Mouse (Mus musculus) forebrain, postnatal 0 days (tissue): ENCODE results near the gene Zfp91. TPM values are rescaled to one million over a fixed set of nuclear protein-coding genes. Genes with fewer than 3 reads are reported as not detected.
"Not testable (repeated sequence)": the region's sequence is repeated elsewhere in the genome, so short reads cannot be mapped to it uniquely, and the experiment has no call there.

Experiments used
- ATAC-seq: fragments of 200-750 bp; cut with Nextera tagmentation; 2 replicates; pipeline ENCODE4 v1.8.0; 2017; ENCODE audit warnings: mild to moderate bottlenecking, moderate library complexity
- DNase-seq: peaks from one replicate; pipeline ENCODE4 v3.0.0-alpha.2; 2015
- H3K27ac ChIP-seq: fragments of 300-500 bp; sonication (generic); 2 replicates; pipeline ENCODE4 v1.5.1; 2014; ENCODE audit warnings: low read depth, mild to moderate bottlenecking, antibody characterized with exemption, low read length, moderate library complexity, mixed read lengths
- H3K27me3 ChIP-seq: fragments of 300-500 bp; sonication (generic); 2 replicates; pipeline ENCODE4 v1.6.1; 2014; ENCODE audit warnings: mild to moderate bottlenecking, low read length, mixed read lengths; ENCODE audit not compliant: insufficient read depth
- H3K36me3 ChIP-seq: fragments of 300-500 bp; sonication (generic); 2 replicates; pipeline ENCODE4 v1.6.1; 2014; ENCODE audit warnings: mild to moderate bottlenecking, moderate library complexity; ENCODE audit not compliant: insufficient read depth
- H3K4me1 ChIP-seq: fragments of 300-500 bp; sonication (generic); 2 replicates; pipeline ENCODE4 v1.6.1; 2014; ENCODE audit warnings: antibody characterized with exemption; ENCODE audit not compliant: insufficient read depth
- H3K4me2 ChIP-seq: fragments of 300-500 bp; sonication (generic); 2 replicates; pipeline ENCODE4 v1.6.1; 2014; ENCODE audit warnings: low read depth, mild to moderate bottlenecking, moderate library complexity
- H3K4me3 ChIP-seq: fragments of 300-500 bp; sonication (generic); 2 replicates; pipeline ENCODE4 v1.5.1; 2014; ENCODE audit warnings: low read depth, low read length, mixed read lengths
- H3K9ac ChIP-seq: fragments of 300-500 bp; sonication (generic); 2 replicates; pipeline ENCODE4 v1.6.1; 2014; ENCODE audit warnings: mild to moderate bottlenecking
- H3K9me3 ChIP-seq: fragments of 300-500 bp; sonication (generic); 2 replicates; pipeline ENCODE4 v1.6.1; 2016; ENCODE audit warnings: low read length
- CTCF ChIP-seq: sonication (generic); IDR thresholded peaks from 2 replicates; pipeline ENCODE4 v1.5.1; 2016; ENCODE audit warnings: antibody characterized with exemption, control low read depth, low read depth
- whole genome bisulfite sequencing: fragments of 180-500 bp; shearing (Covaris S2); extraction: QIAGEN DNeasy Blood & Tissue Kit; methylation state at CpG from one replicate; pipeline ENCODE4 v1.1.7; 2014; 5-methylcytosine and 5-hydroxymethylcytosine counted together
- polyA plus RNA-seq: library from polyadenylated mRNA; unstranded; fragments of >200 nt; fragmentation: Nextera tagmentation; extraction: Ambion mirVana; gene quantifications from 2 replicates; pipeline ENCODE4 v1.2.1, GENCODE M21; 2015
- total RNA-seq: library from RNA; depleted of rRNA; stranded (reverse); fragments of >200 nt; gene quantifications from 2 replicates; pipeline ENCODE4 v1.2.3, GENCODE M21; 2014; rRNA removed

The Zfp91 gene
- total and polyA plus RNA-seq, 2 experiments from 2014 or later = 11.6 to 61.1 TPM

DNA sequence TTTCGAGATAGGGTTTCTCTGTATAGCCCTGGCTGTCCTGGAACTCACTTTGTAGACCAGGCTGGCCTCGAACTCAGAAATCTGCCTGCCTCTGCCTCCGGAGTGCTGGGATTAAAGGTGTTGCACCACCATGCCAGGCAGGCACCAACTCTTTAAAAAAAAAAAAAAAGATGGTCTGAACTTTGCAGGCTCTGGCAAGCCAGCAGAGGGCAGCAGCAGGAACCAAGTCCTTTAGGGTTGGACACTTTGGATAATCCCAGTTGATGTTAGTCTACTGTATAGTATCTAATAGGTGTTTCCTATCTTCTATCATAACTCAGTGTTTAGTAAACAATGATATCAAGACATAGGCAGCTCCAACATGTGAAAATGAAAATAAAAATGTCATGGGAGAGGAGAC is 73.6 kb downstream of the Zfp91 start:
- no peak overlapping the region for H3K9ac ChIP-seq
- H3K9me3 ChIP-seq = no peaks in the 10 kb centered on the region
- DNase-seq (no peak), ATAC-seq (no peak)
- no peak overlapping the region for H3K4me3 ChIP-seq
- H3K27ac ChIP-seq = no peak overlapping the region
- 79% methylated on average over 2 of the region's 3 CpGs for WGBS
- H3K27me3 ChIP-seq = no peaks in the 10 kb centered on the region
- 0 out of 2 replicates have a peak, but pooled peaks have one; percentile 5 for TF ChIP-seq CTCF
- no peaks in the 10 kb centered on the region for H3K36me3 ChIP-seq
- H3K4me2 ChIP-seq = no peak overlapping the region
- no peaks in the 10 kb centered on the region for H3K4me1 ChIP-seq

DNA sequence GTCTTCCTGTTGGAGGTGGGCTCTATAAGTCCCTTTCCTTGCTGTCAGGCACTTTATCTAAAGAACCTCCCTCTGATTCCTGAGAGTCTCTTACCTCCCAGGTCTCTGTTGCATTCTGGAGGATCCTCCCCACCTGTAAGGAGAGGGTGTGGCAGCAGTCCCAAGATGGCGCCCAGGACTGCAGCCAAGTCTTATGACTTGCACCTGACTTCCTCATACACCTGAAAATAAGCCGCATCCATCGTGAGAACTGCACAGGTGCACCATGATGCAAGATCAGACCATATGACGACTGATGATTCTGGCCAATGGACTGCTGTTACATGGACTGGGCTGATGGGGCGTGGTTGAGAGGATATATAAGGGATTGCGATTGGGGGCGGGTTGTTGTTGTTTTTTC is 74.3 kb downstream of the Zfp91 start:
- not testable (repeated sequence) for H3K27me3 ChIP-seq, H3K4me3 ChIP-seq, H3K27ac ChIP-seq, H3K9ac ChIP-seq, H3K9me3 ChIP-seq, H3K4me1 ChIP-seq, DNase-seq, ATAC-seq, H3K4me2 ChIP-seq, H3K36me3 ChIP-seq
- WGBS = 94% methylated on average over 7 of the region's 7 CpGs

DNA sequence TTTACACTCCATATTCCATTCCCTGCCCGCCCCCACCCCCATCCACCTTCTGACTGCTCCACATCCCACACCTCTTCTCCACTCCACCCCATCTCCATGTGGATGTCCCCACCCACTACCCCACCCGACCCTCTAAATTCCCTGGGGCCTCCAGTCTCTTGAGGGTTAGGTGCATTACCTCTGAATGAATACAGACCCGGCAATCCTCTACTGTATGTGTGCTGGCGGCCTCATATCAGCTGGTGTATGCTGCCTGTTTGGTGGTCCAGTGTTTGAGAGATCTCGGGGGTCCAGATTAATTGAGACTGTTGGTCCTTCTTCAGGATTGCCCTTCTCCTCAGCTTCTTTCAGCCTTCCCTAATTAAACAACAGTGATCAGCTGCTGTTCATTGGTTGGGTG is 75.0 kb downstream of the Zfp91 start:
- not testable (repeated sequence) for H3K4me2 ChIP-seq

DNA sequence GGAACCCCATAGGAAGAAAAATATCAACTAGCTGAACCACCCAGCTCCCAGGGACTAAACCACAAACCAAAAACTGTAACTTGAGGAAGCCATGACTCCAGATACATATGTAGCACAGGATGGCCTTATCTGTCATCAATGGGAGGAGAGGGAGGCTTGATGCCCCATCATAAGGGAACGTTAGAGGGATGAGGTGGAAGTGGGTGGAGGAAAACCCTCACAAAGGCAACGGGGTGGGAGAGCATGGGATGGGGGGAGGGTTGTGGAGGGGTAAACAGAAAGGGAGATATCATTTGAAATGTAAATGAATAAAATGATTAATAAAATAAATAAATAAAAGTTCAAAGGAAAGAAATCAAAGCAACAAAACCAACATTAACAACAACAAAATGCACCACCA is 75.5 kb downstream of the Zfp91 start:
- H3K4me2 ChIP-seq = no peak overlapping the region
- H3K27me3 ChIP-seq = no peaks in the 10 kb centered on the region
- H3K9me3 ChIP-seq = no peaks in the 10 kb centered on the region
- no peak overlapping the region for H3K27ac ChIP-seq
- no peak overlapping the region for H3K4me3 ChIP-seq
- no peak overlapping the region for H3K9ac ChIP-seq
- ATAC-seq (no peak), DNase-seq (no peak)
- no peaks in the 10 kb centered on the region for H3K4me1 ChIP-seq
- TF ChIP-seq CTCF = no peak
- 69% methylated on average over 2 of the region's 2 CpGs for WGBS
- H3K36me3 ChIP-seq = no peaks in the 10 kb centered on the region

More for the DNA sequence above, 75.0 kb downstream of the Zfp91 start:
- not testable (repeated sequence) for DNase-seq, ATAC-seq, H3K9ac ChIP-seq, H3K4me1 ChIP-seq, H3K27me3 ChIP-seq, H3K4me3 ChIP-seq, H3K36me3 ChIP-seq, H3K9me3 ChIP-seq, H3K27ac ChIP-seq
- 84% methylated on average over 5 of the region's 5 CpGs for WGBS

DNA sequence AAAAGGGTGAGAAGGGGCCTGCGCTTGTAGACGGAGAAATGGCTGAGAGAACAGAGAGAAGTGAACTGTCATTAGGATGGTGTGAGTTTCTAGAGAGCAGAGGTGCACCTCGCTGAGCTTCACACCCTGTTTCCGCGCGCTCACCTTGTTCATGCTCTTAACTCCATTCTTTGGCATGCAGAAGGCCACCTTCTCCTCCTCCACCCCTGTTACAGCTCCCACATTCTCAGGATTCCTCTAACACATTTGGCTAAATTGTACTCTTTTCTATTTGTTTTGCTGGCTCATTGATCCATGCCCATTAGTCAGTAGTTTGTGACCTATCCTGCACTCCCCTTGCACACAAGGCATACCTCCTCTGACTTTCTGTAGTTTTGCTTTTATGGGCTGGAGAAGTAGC is 76.7 kb downstream of the Zfp91 start:
- WGBS = 89% methylated on average over 6 of the region's 6 CpGs
- H3K36me3 ChIP-seq = no peaks in the 10 kb centered on the region
- H3K27ac ChIP-seq = no peak overlapping the region
- no peaks in the 10 kb centered on the region for H3K9me3 ChIP-seq
- H3K4me2 ChIP-seq = no peak overlapping the region
- H3K4me1 ChIP-seq = no peaks in the 10 kb centered on the region
- no peak for ATAC-seq
- DNase-seq = no peak
- no peaks in the 10 kb centered on the region for H3K27me3 ChIP-seq
- TF ChIP-seq CTCF = no peak
- no peak overlapping the region for H3K4me3 ChIP-seq
- no peak overlapping the region for H3K9ac ChIP-seq

Other genes with a start within 250 kb of the Zfp91 start
- 0.29 and 0.31 TPM in 2 replicates for gene Gm4952, start 196.2 kb downstream of the Zfp91 start, total RNA-seq
- gene Gm4952, start 196.2 kb downstream of the Zfp91 start, polyA plus RNA-seq = 0.13 and 0.19 TPM in 2 replicates
- not detected in 2 replicates for gene Glyat, start 162.8 kb downstream of the Zfp91 start, total RNA-seq
- not detected in 2 replicates for gene Glyat, start 162.8 kb downstream of the Zfp91 start, polyA plus RNA-seq
- not detected in 2 replicates for gene Olfr1442, start 125.7 kb downstream of the Zfp91 start, total RNA-seq
- not detected in 2 replicates for gene Olfr1442, start 125.7 kb downstream of the Zfp91 start, polyA plus RNA-seq
- gene Olfr1443, start 118.0 kb downstream of the Zfp91 start, total RNA-seq = not detected in 2 replicates
- gene Olfr1443, start 118.0 kb downstream of the Zfp91 start, polyA plus RNA-seq = not detected in 2 replicates
- gene Keg1, start 100.3 kb downstream of the Zfp91 start, total RNA-seq = not detected in 2 replicates
- gene Keg1, start 100.3 kb downstream of the Zfp91 start, polyA plus RNA-seq = not detected in 2 replicates
- 1.3 TPM in 2 replicates for gene Cntf, start 30.5 kb downstream of the Zfp91 start, total RNA-seq
- gene Cntf, start 30.5 kb downstream of the Zfp91 start, polyA plus RNA-seq = 0.96 and 1.1 TPM in 2 replicates
- 1.8 and 2.2 TPM in 2 replicates for gene Lpxn, start 67 bp upstream of the Zfp91 start, total RNA-seq
- gene Lpxn, start 67 bp upstream of the Zfp91 start, polyA plus RNA-seq = 0.59 and 1.3 TPM in 2 replicates
- gene Gm5244, start 50.6 kb upstream of the Zfp91 start, total RNA-seq = not detected in 2 replicates
- gene Gm5244, start 50.6 kb upstream of the Zfp91 start, polyA plus RNA-seq = not detected in 2 replicates
- not detected in 2 replicates for gene Olfr1444, start 61.2 kb upstream of the Zfp91 start, total RNA-seq
- not detected in 2 replicates for gene Olfr1444, start 61.2 kb upstream of the Zfp91 start, polyA plus RNA-seq
- gene Olfr1445, start 87.7 kb upstream of the Zfp91 start, total RNA-seq = not detected in 2 replicates
- not detected in 2 replicates for gene Olfr1445, start 87.7 kb upstream of the Zfp91 start, polyA plus RNA-seq
- gene Olfr1446, start 97.4 kb upstream of the Zfp91 start, total RNA-seq = not detected in 2 replicates
- not detected in 2 replicates for gene Olfr1446, start 97.4 kb upstream of the Zfp91 start, polyA plus RNA-seq
- gene Olfr1447, start 107.6 kb upstream of the Zfp91 start, total RNA-seq = not detected in 2 replicates
- not detected in 2 replicates for gene Olfr1447, start 107.6 kb upstream of the Zfp91 start, polyA plus RNA-seq
- gene Olfr1448, start 128.3 kb upstream of the Zfp91 start, total RNA-seq = not detected in 2 replicates
- not detected in 2 replicates for gene Olfr1448, start 128.3 kb upstream of the Zfp91 start, polyA plus RNA-seq
- gene Olfr1449, start 134.7 kb upstream of the Zfp91 start, total RNA-seq = not detected in 2 replicates
- not detected in 2 replicates for gene Olfr1449, start 134.7 kb upstream of the Zfp91 start, polyA plus RNA-seq
- gene Olfr1450, start 154.1 kb upstream of the Zfp91 start, total RNA-seq = not detected in 2 replicates
- not detected in 2 replicates for gene Olfr1450, start 154.1 kb upstream of the Zfp91 start, polyA plus RNA-seq
- not detected in 2 replicates for gene Olfr1451, start 198.9 kb upstream of the Zfp91 start, total RNA-seq
- gene Olfr1451, start 198.9 kb upstream of the Zfp91 start, polyA plus RNA-seq = not detected in 2 replicates
- not detected in 2 replicates for gene Olfr1453, start 232.2 kb upstream of the Zfp91 start, total RNA-seq
- not detected in 2 replicates for gene Olfr1453, start 232.2 kb upstream of the Zfp91 start, polyA plus RNA-seq